Mouse (Mus musculus) liver, embryonic 14.5 days (tissue): Measurements from ENCODE around the gene Cfap45. TPM values are rescaled to one million over a fixed set of nuclear protein-coding genes. Genes with fewer than 3 reads are reported as not detected.

Experiments
- ATAC-seq: fragments of 200-750 bp; cut with Nextera tagmentation; 2 replicates; pipeline ENCODE4 v1.8.0; 2017; ENCODE audit warnings: moderate number of reproducible peaks, mild to moderate bottlenecking, moderate library complexity; ENCODE audit not compliant: insufficient read depth
- DNase-seq, 3 experiments: peaks; one replicate each; pipeline ENCODE4 v3.0.0-alpha.2; 2012 to 2013; ENCODE audit warnings: low read depth in 3 of 3, low spot score in 3 of 3
- H3K27ac ChIP-seq: fragments of 300-500 bp; sonication (generic); 2 replicates; pipeline ENCODE4 v1.5.1; 2014; ENCODE audit warnings: moderate library complexity, mild to moderate bottlenecking, control low read depth, inconsistent platforms
- H3K27me3 ChIP-seq: fragments of 300-500 bp; sonication (generic); 2 replicates; pipeline ENCODE4 v1.6.1; 2014; ENCODE audit warnings: mild to moderate bottlenecking, low read length, moderate library complexity; ENCODE audit not compliant: control insufficient read depth, insufficient read depth
- H3K36me3 ChIP-seq: fragments of 300-500 bp; sonication (generic); replicated peaks from 2 replicates; pipeline ENCODE4 v1.6.1; 2014; ENCODE audit warnings: low read depth; ENCODE audit not compliant: control insufficient read depth, insufficient read depth
- H3K4me1 ChIP-seq, 2 experiments: fragments of 200-500 bp in 1 of 2; fragments of 300-500 bp in 1 of 2; sonication (generic) in 1 of 2; replicated peaks; 2 replicates each; pipeline ENCODE4 v1.6.1; 2012 to 2014; ENCODE audit warnings: antibody characterized with exemption in 1 of 2, inconsistent platforms in 1 of 2, low read length in 1 of 2; ENCODE audit not compliant: control insufficient read depth in 2 of 2, insufficient read depth in 2 of 2
- H3K4me2 ChIP-seq: fragments of 300-500 bp; sonication (generic); 2 replicates; pipeline ENCODE4 v1.6.1; 2014; ENCODE audit warnings: low read depth, mild to moderate bottlenecking, control low read depth, moderate library complexity
- H3K4me3 ChIP-seq, 2 experiments: fragments of 200-500 bp in 1 of 2; fragments of 300-500 bp in 1 of 2; sonication (generic) in 1 of 2; 2 replicates each; pipeline ENCODE4 v1.5.1; 2012 to 2014; ENCODE audit warnings: low read depth in 2 of 2, low read length in 2 of 2, mild to moderate bottlenecking in 2 of 2, control low read depth in 1 of 2, inconsistent platforms in 1 of 2, moderate library complexity in 1 of 2; ENCODE audit not compliant: insufficient read depth in 1 of 2
- H3K9ac ChIP-seq: fragments of 300-500 bp; sonication (generic); replicated peaks from 2 replicates; pipeline ENCODE4 v1.6.1; 2014; ENCODE audit warnings: mild to moderate bottlenecking, control low read depth, moderate library complexity
- H3K9me3 ChIP-seq: fragments of 300-500 bp; sonication (generic); 2 replicates; pipeline ENCODE4 v1.6.1; 2016; ENCODE audit warnings: low read length, mixed read lengths; ENCODE audit not compliant: control insufficient read depth
- CTCF ChIP-seq: IDR thresholded peaks from 2 replicates; pipeline ENCODE4 v1.5.1; 2016; ENCODE audit warnings: antibody characterized with exemption, low read depth, control low read depth
- EP300 ChIP-seq: IDR thresholded peaks from 2 replicates; pipeline ENCODE4 v1.6.1; 2016; ENCODE audit warnings: antibody characterized with exemption, low read depth
- WGBS: fragments of 180-500 bp; shearing (Covaris S2); extraction: QIAGEN DNeasy Blood & Tissue Kit; methylation state at CpG from one replicate; pipeline ENCODE4 v1.1.7; 2014; ENCODE audit not compliant: insufficient replicate concordance; 5-methylcytosine and 5-hydroxymethylcytosine counted together
- polyA plus RNA-seq, 2 experiments: library from polyadenylated mRNA; depleted of rRNA in 1 of 2; stranded (reverse) in 1 of 2; unstranded in 1 of 2; fragments of >200 nt; fragmentation: Nextera tagmentation in 1 of 2; extraction: Ambion mirVana in 1 of 2; gene quantifications; 2 replicates each; pipeline versions ENCODE4 v1.2.1 to v1.2.3; 2012 to 2014

Gene Cfap45
- polyA plus RNA-seq, 2 experiments, result 0.22 to 0.28 TPM

- no peak overlapping the region for H3K27ac ChIP-seq
- H3K27me3 ChIP-seq, result peaks cover 8% of the 10 kb centered on the region
- H3K4me1 ChIP-seq, result peaks cover 0 to 3% of the 10 kb centered on the region in 2 experiments; a peak in 2 of 4 replicates
- 61% methylated on average over 4 of the region's 4 CpGs for WGBS
- no peak overlapping the region for H3K9ac ChIP-seq
- DNase-seq, result no peak
- ATAC-seq, result no peak
- no peaks in the 10 kb centered on the region for H3K36me3 ChIP-seq
- no peaks in the 10 kb centered on the region for H3K9me3 ChIP-seq
- TF ChIP-seq EP300 (no peak), CTCF (no peak)
- no peak overlapping the region for H3K4me2 ChIP-seq
- H3K4me3 ChIP-seq, result no peak overlapping the region
These were observed 40.2 kb upstream of the Cfap45 start for GRCm38 (mm10) chr1:172480376-172480775.

GRCm38 (mm10) chr1:172481111-172481510 is 39.5 kb upstream of the Cfap45 start:
- Histone ChIP-seq H3K9me3 (no peaks in the 10 kb centered on the region), H3K27ac (no peak overlapping the region), H3K4me1 (no peaks in the 10 kb centered on the region; a peak in 1 of 4 replicates), H3K4me2 (peak overlapping the region; percentile 54), H3K4me3 (no peak overlapping the region), H3K27me3 (peaks cover 8% of the 10 kb centered on the region), H3K36me3 (no peaks in the 10 kb centered on the region), H3K9ac (no peak overlapping the region)
- 16% methylated on average over 13 of the region's 13 CpGs for WGBS
- ATAC-seq (no peak), DNase-seq (no peak)
- TF ChIP-seq CTCF, result no peak

- Histone ChIP-seq H3K36me3 (no peaks in the 10 kb centered on the region), H3K27me3 (peaks cover 8% of the 10 kb centered on the region), H3K27ac (no peak within 1 kb of the TSS), H3K9ac (no peak within 1 kb of the TSS), H3K9me3 (no peaks in the 10 kb centered on the region), H3K4me1 (no peaks in the 10 kb centered on the region; a peak in 1 of 4 replicates), H3K4me2 (peak within 1 kb of the TSS; percentile 54), H3K4me3 (peak within 1 kb of the TSS; percentile 42 to 51)
- no peak for TF ChIP-seq EP300
- TF ChIP-seq CTCF, result peak; percentile 37
- DNase-seq (peak in 1 of 3 experiments; percentile 31), ATAC-seq (peak; percentile 71)
- WGBS, result under 1% methylated on average over 37 of the region's 38 CpGs
These were observed 38.9 kb upstream of the Cfap45 start, which contains the start of gene Igsf9 for GRCm38 (mm10) chr1:172481540-172482280. Gene Igsf9 (plus strand): TSS chr1:172481788.

- Histone ChIP-seq H3K4me1 (no peaks in the 10 kb centered on the region; a peak in 1 of 4 replicates), H3K4me3 (peak overlapping the region; percentile 42 to 51; a peak in 3 of 4 replicates), H3K27me3 (peaks cover 8% of the 10 kb centered on the region), H3K4me2 (peak overlapping the region; percentile 54), H3K9ac (no peak overlapping the region), H3K36me3 (no peaks in the 10 kb centered on the region), H3K9me3 (no peaks in the 10 kb centered on the region), H3K27ac (no peak overlapping the region)
- 17% methylated on average over 12 of the region's 12 CpGs for WGBS
- ATAC-seq (no peak), DNase-seq (no peak)
- TF ChIP-seq EP300, result no peak
- TF ChIP-seq CTCF, result no peak
These were observed 37.9 kb upstream of the Cfap45 start for GRCm38 (mm10) chr1:172482518-172483360.

GRCm38 (mm10) chr1:172483361-172483660 is 37.3 kb upstream of the Cfap45 start:
- TF ChIP-seq EP300 (no peak), CTCF (0 out of 2 replicates have a peak, but pooled peaks have one; percentile 8)
- no peak overlapping the region for H3K9ac ChIP-seq
- no peak overlapping the region for H3K4me2 ChIP-seq
- no peaks in the 10 kb centered on the region for H3K36me3 ChIP-seq
- whole genome bisulfite sequencing, result 27% methylated on average over 4 of the region's 4 CpGs
- no peak for DNase-seq
- no peak for ATAC-seq
- no peak overlapping the region for H3K4me3 ChIP-seq
- no peaks in the 10 kb centered on the region for H3K9me3 ChIP-seq
- H3K27ac ChIP-seq, result no peak overlapping the region
- H3K4me1 ChIP-seq, result no peaks in the 10 kb centered on the region; a peak in 1 of 4 replicates
- H3K27me3 ChIP-seq, result peaks cover 8% of the 10 kb centered on the region
